Mouse (Mus musculus) cortical plate, adult 2 months (tissue): ENCODE measurements at regions not wholly inside any gene's neighbourhood (a gene's known extent, or its start where the extent isn't known, plus 50 kb on each side); places are given as distances from the start of the nearest gene placed in this dataset.

Experiments
- CTCF ChIP-seq: fragments of 200-500 bp; IDR thresholded peaks from 2 replicates; pipeline ENCODE4 v1.5.1; 2011; ENCODE audit warnings: mild to moderate bottlenecking, control low read depth, low read length; ENCODE audit not compliant: insufficient read depth; ENCODE audit errors: extremely low read depth
- POLR2A ChIP-seq: fragments of 200-500 bp; IDR thresholded peaks from 2 replicates; pipeline ENCODE4 v1.6.1; 2011; ENCODE audit warnings: mild to moderate bottlenecking, low read length, control low read depth; ENCODE audit not compliant: insufficient read depth; ENCODE audit errors: extremely low read depth

DNA sequence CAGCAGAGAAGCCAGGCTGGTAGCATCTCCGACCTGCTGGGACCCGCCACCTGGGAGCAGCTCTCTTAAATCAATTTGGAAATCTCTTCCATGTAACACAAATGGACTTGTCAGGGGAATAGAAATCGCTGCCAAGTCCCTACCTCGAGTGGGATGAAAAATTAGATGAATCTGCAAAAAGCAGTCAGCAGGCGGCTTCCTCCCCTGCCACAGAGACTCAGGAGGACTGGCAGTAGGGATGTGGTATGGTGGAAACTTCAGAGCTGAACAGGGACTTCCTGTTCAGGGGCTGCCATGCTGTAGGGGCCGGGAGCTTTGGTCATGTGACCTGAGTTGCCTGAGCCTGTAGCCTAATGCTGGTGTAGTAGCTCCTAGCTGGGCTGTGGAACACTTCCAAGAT lies 379.1 kb downstream of the Tbc1d22a start:
- TF ChIP-seq POLR2A (no peak), CTCF (no peak)
